In genomic region chr13:55830081-55830832, GRCm38 (mm10) we compare ENCODE assay signal across 10 mouse cellular contexts. TPM values are rescaled to one million over a fixed set of nuclear protein-coding genes. Genes with fewer than 3 reads are reported as not detected.
DNase-seq lines count a peak whose midpoint lies in the region; ATAC-seq and TF ChIP-seq lines count a peak whose summit lies in the region.
"Had no signal": no experiment of that assay in that cellular context is flagged by ENCODE, and none has a peak within 500 bp of the region (broad histone marks: within the 10 kb centered on the region; RNA-seq: fewer than 3 reads in every experiment).

No protein-coding gene starts in this region.

- TF ChIP-seq CTCF in gastrocnemius, adult 2 months (IDR thresholded peaks at IDR 0.05): no peak

- H3K27me3 ChIP-seq in hindbrain, embryonic 11.5 days (ENCODE audit: control insufficient read depth, insufficient read depth, low read length): peaks cover 90% of the 10 kb centered on the region
- peaks cover 93% of the 10 kb centered on the region for H3K27me3 ChIP-seq in midbrain, embryonic 11.5 days (ENCODE audit: control insufficient read depth, insufficient read depth, low read length)

- H3K27ac ChIP-seq in gastrocnemius, adult 2 months: peak overlapping the region; percentile 53
- no peak overlapping the region for H3K27ac ChIP-seq in hindbrain, embryonic 11.5 days (ENCODE audit: low read depth, low read length)
- H3K27ac ChIP-seq in midbrain, embryonic 11.5 days (ENCODE audit: low read depth, low read length): no peak overlapping the region

- H3K36me3 ChIP-seq in hindbrain, embryonic 11.5 days (ENCODE audit: control insufficient read depth, insufficient read depth, low read length): no peaks in the 10 kb centered on the region
- H3K36me3 ChIP-seq in midbrain, embryonic 11.5 days (ENCODE audit: control insufficient read depth, insufficient read depth, low read length): no peaks in the 10 kb centered on the region

- H3K4me1 ChIP-seq in hindbrain, embryonic 11.5 days (replicated peaks; ENCODE audit: control insufficient read depth, insufficient read depth, low read length): peaks cover 3% of the 10 kb centered on the region
- H3K4me1 ChIP-seq in midbrain, embryonic 11.5 days (ENCODE audit: control insufficient read depth, insufficient read depth, low read length): peaks cover 15% of the 10 kb centered on the region

- no peak for ATAC-seq in hindbrain, embryonic 11.5 days (ENCODE audit: low FRiP score)
- peak; percentile 28; the same call in 1 of the 2 replicates for ATAC-seq in midbrain, embryonic 11.5 days (ENCODE audit: low FRiP score)
- ATAC-seq in cerebellum, adult (ENCODE audit: insufficient number of reproducible peaks, low FRiP score, low TSS enrichment): no peak

- H3K4me2 ChIP-seq in hindbrain, embryonic 11.5 days (replicated peaks; ENCODE audit: low read depth, low read length): peak overlapping the region; percentile 34; the same call in 1 of the 2 replicates
- H3K4me2 ChIP-seq in midbrain, embryonic 11.5 days: no peak overlapping the region; the same call in 1 of the 2 replicates

- H3K4me3 ChIP-seq in gastrocnemius, adult 2 months: peak overlapping the region; percentile 71
- peak overlapping the region; percentile 21 for H3K4me3 ChIP-seq in hindbrain, embryonic 11.5 days (ENCODE audit: low read depth, low read length)
- peak overlapping the region; percentile 21 for H3K4me3 ChIP-seq in midbrain, embryonic 11.5 days (ENCODE audit: low read depth, low read length)

- under 1% methylated on average over 48 of the region's 48 CpGs for WGBS in hindbrain, embryonic 11.5 days
- WGBS in midbrain, embryonic 11.5 days: under 1% methylated on average over 48 of the region's 48 CpGs

- no peaks in the 10 kb centered on the region for H3K9me3 ChIP-seq in hindbrain, embryonic 11.5 days (ENCODE audit: control insufficient read depth, low read length)
- H3K9me3 ChIP-seq in midbrain, embryonic 11.5 days (ENCODE audit: control insufficient read depth, low read length): no peaks in the 10 kb centered on the region

- intact Hi-C loops in gastrocnemius, adult 2 months (cut with DNase I): loop anchor here (5.0 kb wide), 1 partner anchor 132 kb away; no protein-coding TSS in a partner anchor

- DNase-seq in gastrocnemius, adult 2 months: peak; percentile 41
- DNase-seq in gastrocnemius, adult 8-10 months (ENCODE audit: low spot score in 2 of 2): no peak
- peak; percentile 62 for DNase-seq in embryo, embryonic 10.5 days (ENCODE audit: low spot score)
- DNase-seq in hindbrain, embryonic 11.5 days (ENCODE audit: low spot score): peak; percentile 64
- peak; percentile 97 for DNase-seq in midbrain, embryonic 11.5 days (ENCODE audit: low spot score, missing footprints)
- no peak for DNase-seq in Muller cell, postnatal 12 days (ENCODE audit: inconsistent ontology term)
- no peak for DNase-seq in urinary bladder, postnatal 14 days (ENCODE audit: low spot score)

- no peak overlapping the region for H3K9ac ChIP-seq in hindbrain, embryonic 11.5 days (ENCODE audit: low read depth, low read length)
- H3K9ac ChIP-seq in midbrain, embryonic 11.5 days (ENCODE audit: low read length): no peak overlapping the region

RNA-seq across cellular contexts. Expression of gene Pitx1, which starts 5.7 kb away (rescaled TPM):
- total RNA-seq in gastrocnemius, adult 2 months (2021): under 1 TPM; 0.15 to 0.22 TPM
- total RNA-seq in gastrocnemius, adult 8-10 months (2022): under 1 TPM; 0.12 to 0.27 (median 0.21) TPM
- 0.25 and 0.43 TPM in 2 replicates for polyA plus RNA-seq in hindbrain, embryonic 11.5 days (2014; fragmentation: Nextera tagmentation; extraction: Ambion mirVana)
- polyA plus RNA-seq in midbrain, embryonic 11.5 days (2014; fragmentation: Nextera tagmentation; extraction: Ambion mirVana): 0.25 and 0.88 TPM in 2 replicates
- total RNA-seq: liver, adult 2 months had no signal
- polyA plus RNA-seq: C2C12; liver, adult 2 months had no signal

RNA-seq across cellular contexts. Expression of gene Catsper3, which starts 45.9 kb away (rescaled TPM):
- total RNA-seq in gastrocnemius, adult 2 months (2021): under 1 TPM; 0.23 to 0.39 TPM
- under 1 TPM in 1 of 4 experiments, not detected in 3; 0.38 TPM for total RNA-seq in gastrocnemius, adult 8-10 months (2022)
- 0.15 TPM in 1 of 2 replicates, not detected in the other for polyA plus RNA-seq in hindbrain, embryonic 11.5 days (2014; fragmentation: Nextera tagmentation; extraction: Ambion mirVana)
- polyA plus RNA-seq in midbrain, embryonic 11.5 days (2014; fragmentation: Nextera tagmentation; extraction: Ambion mirVana): not detected in 2 replicates
- total RNA-seq: liver, adult 2 months had no signal
- polyA plus RNA-seq: liver, adult 2 months had no signal

Comparison
In these comparisons a context has a peak if more than half of its experiments do, and no peak if none do; other contexts are left out.
1. DNase-seq: peak in gastrocnemius, adult 2 months (single experiment), embryo, embryonic 10.5 days (single experiment), hindbrain, embryonic 11.5 days (single experiment) and midbrain, embryonic 11.5 days (single experiment); none in gastrocnemius, adult 8-10 months (0 of 2), Muller cell, postnatal 12 days (single experiment) and urinary bladder, postnatal 14 days (single experiment).
2. H3K4me3 ChIP-seq: peak in every context shown above with its lines; median percentile 71 in gastrocnemius, adult 2 months; 21 in hindbrain, embryonic 11.5 days; 21 in midbrain, embryonic 11.5 days.